30 mouse cellular contexts compared by ENCODE assay signal in the genomic region with DNA sequence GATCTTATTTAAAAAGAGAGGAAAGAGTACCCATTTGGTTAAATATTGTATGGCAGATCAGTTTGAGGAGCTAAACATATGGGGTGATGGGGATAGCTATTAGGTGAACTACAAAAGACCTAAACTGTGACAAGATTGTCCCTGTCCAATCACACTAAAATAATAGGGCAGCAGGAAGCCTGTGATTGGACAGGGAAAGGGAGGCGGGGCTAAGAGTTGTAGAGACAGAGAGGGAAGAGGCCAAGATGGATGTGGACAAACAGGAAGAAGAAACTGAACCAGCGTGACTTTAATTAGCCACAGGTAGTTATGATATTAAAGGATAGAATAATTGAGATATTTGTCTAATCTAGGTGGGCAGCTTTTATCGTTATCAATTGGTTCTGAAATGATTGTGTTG.
"Had no signal": no experiment of that assay in that cellular context is flagged by ENCODE, and none has a peak within 500 bp of the region (broad histone marks: within the 10 kb centered on the region; RNA-seq: fewer than 3 reads in every experiment).

No protein-coding gene starts in this region.

- H3K36me3 ChIP-seq: heart, embryonic 12.5 days; heart, embryonic 13.5 days; heart, embryonic 15.5 days; hindbrain, embryonic 10.5 days; hindbrain, embryonic 12.5 days; hindbrain, embryonic 13.5 days; hindbrain, embryonic 15.5 days; intestine, embryonic 15.5 days; kidney, embryonic 15.5 days had no signal

- H3K9ac ChIP-seq: heart, embryonic 12.5 days; heart, embryonic 13.5 days; heart, embryonic 15.5 days; hindbrain, embryonic 12.5 days; hindbrain, embryonic 13.5 days; hindbrain, embryonic 14.5 days; hindbrain, embryonic 15.5 days; intestine, embryonic 15.5 days; kidney, embryonic 15.5 days had no signal

- H3K27me3 ChIP-seq: heart, embryonic 12.5 days; heart, embryonic 13.5 days; heart, embryonic 15.5 days; hindbrain, embryonic 12.5 days; hindbrain, embryonic 13.5 days; hindbrain, embryonic 15.5 days; intestine, embryonic 15.5 days; kidney, embryonic 15.5 days had no signal

- H3K9me3 ChIP-seq: heart, embryonic 12.5 days; heart, embryonic 13.5 days; heart, embryonic 15.5 days; hindbrain, embryonic 10.5 days; hindbrain, embryonic 12.5 days; hindbrain, embryonic 13.5 days; hindbrain, embryonic 15.5 days; intestine, embryonic 15.5 days; kidney, embryonic 15.5 days had no signal

- H3K4me3 ChIP-seq: heart, embryonic 12.5 days; heart, embryonic 13.5 days; heart, embryonic 15.5 days; hindbrain, embryonic 10.5 days; hindbrain, embryonic 12.5 days; hindbrain, embryonic 13.5 days; hindbrain, embryonic 15.5 days; intestine, embryonic 15.5 days; kidney, embryonic 15.5 days; layer of hippocampus, adult 2 months; left cerebral cortex, adult 2 months had no signal

- H3K4me2 ChIP-seq: heart, embryonic 11.5 days; heart, embryonic 12.5 days; heart, embryonic 13.5 days; heart, embryonic 15.5 days; hindbrain, embryonic 12.5 days; hindbrain, embryonic 13.5 days; hindbrain, embryonic 14.5 days; hindbrain, embryonic 15.5 days; intestine, embryonic 15.5 days; kidney, embryonic 15.5 days had no signal

- H3K4me1 ChIP-seq: heart, embryonic 15.5 days had no signal

- H3K27ac ChIP-seq: heart, embryonic 13.5 days; heart, embryonic 15.5 days; hindbrain, embryonic 10.5 days; hindbrain, embryonic 12.5 days; hindbrain, embryonic 13.5 days; hindbrain, embryonic 14.5 days; hindbrain, embryonic 15.5 days; hindbrain, postnatal 0 days; intestine, embryonic 15.5 days; kidney, embryonic 15.5 days; kidney, postnatal 0 days; layer of hippocampus, adult 2 months; left cerebral cortex, adult 2 months had no signal

- DNase-seq: heart, postnatal 10 days; heart, postnatal 14 days; heart, postnatal 36 days; heart, postnatal 4 days; kidney, adult 18-20 months; kidney, adult 2 months; kidney, adult 8-10 months; kidney, adult 9 months; kidney, postnatal 10 days; kidney, postnatal 14 days; kidney, postnatal 25 days; kidney, postnatal 36 days; kidney, postnatal 4 days; layer of hippocampus, adult 9-11 months; layer of hippocampus, postnatal 36 days had no signal
